9 mouse cellular contexts compared by ENCODE assay signal in the genomic region with DNA sequence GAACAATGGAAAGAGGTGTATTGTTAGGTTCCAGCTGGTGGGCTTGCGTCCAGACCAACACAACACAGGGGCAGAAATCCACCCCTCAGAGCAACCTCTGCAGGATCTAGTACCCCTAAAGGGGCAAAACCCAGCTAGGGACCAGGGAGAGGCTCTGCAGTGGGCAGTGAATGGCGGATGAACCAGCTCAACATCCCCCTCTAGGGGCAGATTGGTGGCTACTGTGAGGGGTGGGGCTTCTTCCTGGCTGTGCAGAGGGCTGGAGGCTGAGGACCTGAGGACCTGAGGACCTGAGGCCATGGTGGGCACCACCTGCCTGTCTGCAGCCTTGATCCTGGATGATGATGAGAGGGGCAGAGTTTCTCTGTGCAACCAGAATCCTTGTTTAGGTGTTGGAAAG. TPM values are rescaled to one million over a fixed set of nuclear protein-coding genes. Genes with fewer than 3 reads are reported as not detected.
DNase-seq lines count a peak whose midpoint lies in the region; ATAC-seq and TF ChIP-seq lines count a peak whose summit lies in the region.
"Had no signal": no experiment of that assay in that cellular context is flagged by ENCODE, and none has a peak within 500 bp of the region (broad histone marks: within the 10 kb centered on the region; RNA-seq: fewer than 3 reads in every experiment).

No protein-coding gene starts in this region.

- DNase-seq in layer of hippocampus, adult 2 months (ENCODE audit: low spot score in 2 of 2) = no peak
- no peak for DNase-seq in layer of hippocampus, adult 11-12 months (ENCODE audit: low spot score)
- DNase-seq in MEL-GATA-1-ER (ENCODE audit: extremely low read depth, low read depth) = peak; percentile 18
- peak; percentile 36 for DNase-seq in embryo, embryonic 9.5 days (ENCODE audit: extremely low spot score)
- peak; percentile 50 for DNase-seq in retina, postnatal 1 day
- DNase-seq in kidney, adult 9 months = no peak
- no peak for DNase-seq in frontal cortex, postnatal 25 days (ENCODE audit: low spot score in 2 of 2)

- no peak for ATAC-seq in activated CD4-positive, CD25-positive, alpha-beta regulatory T cell, adult 4 months

- TF ChIP-seq CTCF in layer of hippocampus, adult 2 months (conservative IDR thresholded peaks at IDR 0.05) = peak; percentile 57

- H3K27ac ChIP-seq in layer of hippocampus, adult 2 months = no peak overlapping the region
- H3K27ac ChIP-seq: neural tube, embryonic 12.5 days had no signal

- H3K4me3 ChIP-seq in layer of hippocampus, adult 2 months = no peak overlapping the region
- H3K4me3 ChIP-seq: neural tube, embryonic 12.5 days had no signal

RNA-seq across cellular contexts. Expression of a gene that starts 35.8 kb away (rescaled TPM):
- 10 to 100 TPM; 25.2 to 29.5 TPM for total RNA-seq in layer of hippocampus, adult 2 months (2021)
- 10 to 100 TPM; 23.2 to 28.0 TPM for polyA plus RNA-seq in activated CD4-positive, CD25-positive, alpha-beta regulatory T cell, adult 4 months (2017; shearing (Covaris generic))

RNA-seq across cellular contexts. Expression of a gene that starts 36.1 kb away (rescaled TPM):
- total RNA-seq in layer of hippocampus, adult 2 months (2021) = under 1 TPM; 0.90 to 0.98 TPM
- polyA plus RNA-seq in activated CD4-positive, CD25-positive, alpha-beta regulatory T cell, adult 4 months (2017; shearing (Covaris generic)) = under 1 TPM; 0.62 to 0.64 TPM

RNA-seq across cellular contexts. Expression of a gene that starts 58.8 kb away (rescaled TPM):
- 10 to 100 TPM; 20.5 to 21.5 TPM for total RNA-seq in layer of hippocampus, adult 2 months (2021)
- polyA plus RNA-seq in activated CD4-positive, CD25-positive, alpha-beta regulatory T cell, adult 4 months (2017; shearing (Covaris generic)) = 100 to 1,000 TPM; 182 to 187 TPM

Comparison
In these comparisons a context has a peak if more than half of its experiments do, and no peak if none do; other contexts are left out.
1. DNase-seq: peak in MEL-GATA-1-ER (single experiment), embryo, embryonic 9.5 days (single experiment) and retina, postnatal 1 day (single experiment); none in layer of hippocampus, adult 2 months (0 of 2), layer of hippocampus, adult 11-12 months (single experiment), kidney, adult 9 months (single experiment) and frontal cortex, postnatal 25 days (0 of 2).